Mouse (Mus musculus): ENCODE data around the gene Dnali1.

GRCm38 (mm10) chr4:125078698-125079097 lies 13.2 kb upstream of the Dnali1 start:
- TF ChIP-seq CTCF (IDR thresholded peaks at IDR 0.05; ENCODE audit: control insufficient read depth, insufficient read depth, insufficient read length) (no peak), USF1 (IDR thresholded peaks at IDR 0.05; ENCODE audit: low read depth) (no peak), MAX (IDR thresholded peaks at IDR 0.05) (no peak), MYOG (IDR thresholded peaks at IDR 0.05; ENCODE audit: control insufficient read depth, extremely low read depth, insufficient read length) (no peak), FOSL1 (IDR thresholded peaks at IDR 0.05; ENCODE audit: insufficient read depth, low read length, poor library complexity, severe bottlenecking) (no peak)

Data from C2C12 (cell line).